Mouse (Mus musculus) olfactory bulb, adult 2 months (tissue): ENCODE data around the gene Kcna5.

Source experiments
- CTCF ChIP-seq: fragments of 200-500 bp; IDR thresholded peaks from 2 replicates; pipeline ENCODE4 v1.5.1; 2012; ENCODE audit warnings: low read depth, mild to moderate bottlenecking, low read length, moderate library complexity; ENCODE audit not compliant: insufficient read depth
- POLR2A ChIP-seq: fragments of 200-500 bp; IDR thresholded peaks from 2 replicates; pipeline ENCODE4 v1.6.1; 2012; ENCODE audit warnings: mild to moderate bottlenecking, low read depth, low read length, moderate library complexity; ENCODE audit not compliant: insufficient read depth

GRCm38 (mm10) chr6:126558276-126558675, 23.1 kb upstream of the Kcna5 start:
- TF ChIP-seq POLR2A (no peak), CTCF (no peak)
